Mouse (Mus musculus) kidney, adult 8-10 months (tissue): ENCODE results near the gene Nr2f1.
"Not testable (repeated sequence)": the region's sequence is repeated elsewhere in the genome, so short reads cannot be mapped to it uniquely, and the experiment has no call there.

ENCODE experiments used
- DNase-seq, 2 experiments: peaks; one replicate each; pipeline ENCODE4 v3.0.0; 2022

Nr2f1 gene

GRCm38 (mm10) chr13:78199642-78200160, at the start of gene Nr2f1:
Gene Nr2f1 (minus strand): TSS chr13:78199757.
- DNase-seq: no peak

GRCm38 (mm10) chr13:78221680-78222079, 22.1 kb upstream of the Nr2f1 start:
- no peak for DNase-seq

GRCm38 (mm10) chr13:78220238-78220637, 20.7 kb upstream of the Nr2f1 start:
- DNase-seq: not testable (repeated sequence)

- no peak for DNase-seq
Measured at GRCm38 (mm10) chr13:78215223-78215622, 15.7 kb upstream of the Nr2f1 start.

- no peak for DNase-seq
Measured at GRCm38 (mm10) chr13:78213155-78213554, 13.6 kb upstream of the Nr2f1 start.

- DNase-seq: no peak
Measured at GRCm38 (mm10) chr13:78212111-78212510, 12.6 kb upstream of the Nr2f1 start.

GRCm38 (mm10) chr13:78211231-78212010, 11.9 kb upstream of the Nr2f1 start:
- DNase-seq: no peak

- no peak for DNase-seq
Measured at GRCm38 (mm10) chr13:78210748-78211089, 11.2 kb upstream of the Nr2f1 start.

- no peak for DNase-seq
Measured at GRCm38 (mm10) chr13:78210029-78210747, 10.6 kb upstream of the Nr2f1 start.

GRCm38 (mm10) chr13:78209611-78210028, 10.1 kb upstream of the Nr2f1 start:
- DNase-seq: no peak

- no peak for DNase-seq
Measured at GRCm38 (mm10) chr13:78208689-78209410, 9.3 kb upstream of the Nr2f1 start.

GRCm38 (mm10) chr13:78207796-78208645, 8.5 kb upstream of the Nr2f1 start:
- no peak for DNase-seq

- DNase-seq: no peak
Measured at GRCm38 (mm10) chr13:78206891-78207430, 7.4 kb upstream of the Nr2f1 start.

- DNase-seq: no peak
Measured at GRCm38 (mm10) chr13:78205426-78205825, 5.9 kb upstream of the Nr2f1 start.

- no peak for DNase-seq
Measured at GRCm38 (mm10) chr13:78203348-78204061, 3.9 kb upstream of the Nr2f1 start.

- DNase-seq: no peak
Measured at GRCm38 (mm10) chr13:78202574-78203347, 3.2 kb upstream of the Nr2f1 start.

- no peak for DNase-seq
Measured at GRCm38 (mm10) chr13:78201871-78202565, 2.5 kb upstream of the Nr2f1 start.

GRCm38 (mm10) chr13:78200991-78201870, 1.7 kb upstream of the Nr2f1 start:
- peak; percentile 63 to 72 for DNase-seq

GRCm38 (mm10) chr13:78200407-78200806, 850 bp upstream of the Nr2f1 start:
- no peak for DNase-seq
